Mouse (Mus musculus): Measurements from ENCODE around the gene Slc47a2. TPM values are rescaled to one million over a fixed set of nuclear protein-coding genes. Genes with fewer than 3 reads are reported as not detected.

Slc47a2 gene
- polyA plus RNA-seq (2012; rRNA removed): 0.18 and 0.24 TPM in 2 replicates

DNA sequence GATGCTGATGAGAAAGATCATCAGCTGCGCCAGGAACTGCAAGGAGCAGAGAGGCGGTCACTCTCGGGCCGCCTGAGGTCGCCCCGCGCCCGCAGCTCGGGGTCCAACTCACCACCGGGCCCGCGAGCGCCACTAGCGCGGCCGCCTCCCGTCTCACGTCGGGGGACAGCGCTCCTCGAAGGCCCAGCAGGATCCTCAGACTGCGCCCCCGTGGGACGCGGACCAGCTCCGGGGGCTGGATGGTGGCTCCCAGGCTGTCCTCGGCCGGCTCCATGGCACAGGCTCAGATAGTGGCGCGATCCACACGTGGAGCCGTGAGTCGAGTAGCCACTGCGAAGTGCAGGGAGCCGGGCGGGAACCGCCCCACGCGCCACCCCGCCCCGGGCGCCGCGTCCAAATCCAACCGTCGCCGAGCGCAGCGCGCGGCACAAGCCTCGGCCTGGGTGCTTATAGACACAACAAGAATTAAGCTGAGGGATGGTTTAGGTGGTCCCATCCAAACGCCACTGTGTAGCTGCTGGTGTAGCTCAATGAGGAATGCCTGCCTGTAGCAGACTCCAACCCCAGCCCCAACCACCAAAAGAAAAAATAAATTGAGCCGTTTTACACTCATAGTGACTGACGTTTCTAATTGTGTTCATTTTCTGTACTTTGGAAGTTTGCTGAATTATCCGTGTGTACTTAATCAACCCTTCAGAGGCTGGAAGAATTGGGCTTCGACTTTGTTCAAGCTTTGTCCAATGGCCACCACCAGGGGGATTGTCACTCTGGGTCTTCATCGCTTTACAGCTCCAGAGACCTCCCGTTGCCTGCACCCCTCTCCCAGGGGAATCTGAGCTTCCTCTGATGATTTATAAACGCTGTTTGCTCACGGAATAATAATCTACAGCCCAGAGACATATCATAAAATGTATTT, at the start of gene Slc47a2:
Gene Slc47a2, minus strand, starts transcription at position 356 of the 916 bp plus-strand sequence.

GRCm38 (mm10) chr11:61377881-61378613, 35.4 kb upstream of the Slc47a2 start, which contains the start of gene Slc47a1:
Slc47a1 (minus strand) TSS chr11:61378345.

DNA sequence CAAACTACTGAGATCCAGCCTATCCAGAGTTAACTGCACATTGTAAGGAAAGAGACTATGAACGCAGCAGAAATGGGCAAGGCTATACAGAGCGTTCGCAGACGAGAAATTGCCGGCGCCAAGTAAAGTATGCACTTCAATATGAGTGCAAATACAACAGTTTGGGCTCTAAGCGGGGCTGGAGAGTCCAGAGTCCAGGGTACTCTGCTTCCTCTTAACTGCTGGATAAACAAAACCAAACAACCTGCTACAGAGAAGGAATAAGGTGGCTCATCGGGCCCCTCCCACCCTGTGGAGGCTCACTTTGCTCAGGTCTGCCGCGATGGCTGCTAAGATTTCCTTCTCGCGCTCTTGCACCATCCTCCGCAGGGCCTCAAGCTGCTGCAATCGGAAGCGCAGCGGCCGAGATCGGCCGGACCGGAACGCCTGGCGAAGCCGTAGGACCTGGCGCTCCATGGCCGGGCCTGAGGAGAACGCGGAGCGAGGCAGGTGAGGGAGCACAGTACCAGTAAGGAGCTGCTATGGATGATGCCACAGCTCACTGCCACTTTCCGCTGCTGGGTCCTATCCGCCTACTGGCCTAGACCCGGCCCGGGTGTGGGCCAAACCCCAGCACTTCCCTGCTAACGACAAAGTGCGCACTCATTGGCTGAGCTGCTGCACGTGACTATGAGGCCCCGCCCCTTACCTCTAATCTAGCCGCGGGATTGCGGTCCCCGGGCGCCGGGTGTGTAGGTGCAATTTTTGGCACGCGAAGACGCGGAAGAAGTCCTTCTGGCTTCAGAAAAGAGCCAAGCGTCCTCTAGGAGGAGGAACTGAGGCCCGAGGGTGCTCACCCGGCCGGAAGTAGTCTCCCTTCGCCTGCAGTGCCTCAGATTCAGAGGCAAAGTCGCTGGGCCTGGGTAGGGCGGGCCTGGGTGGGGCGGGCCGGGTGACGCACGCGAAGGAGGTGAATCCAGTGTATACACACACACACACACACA, 75.8 kb downstream of the Slc47a2 start, which contains the start of gene Aldh3a2:
Gene Aldh3a2, minus strand, starts transcription at position 914 of the 983 bp plus-strand sequence.

Other genes starting within 250 kb of the Slc47a2 start
- gene Tnfrsf13b, start 216.1 kb downstream of the Slc47a2 start, polyA plus RNA-seq (2012; rRNA removed): 0.80 and 1.8 TPM in 2 replicates
- 15.8 and 17.3 TPM in 2 replicates for gene Usp22, start 167.8 kb downstream of the Slc47a2 start, polyA plus RNA-seq (2012; rRNA removed)
- 82.0 and 99.8 TPM in 2 replicates for gene Aldh3a1, start 135.3 kb downstream of the Slc47a2 start, polyA plus RNA-seq (2012; rRNA removed)
- 97.6 and 98.3 TPM in 2 replicates for gene Aldh3a2, start 75.4 kb downstream of the Slc47a2 start, polyA plus RNA-seq (2012; rRNA removed)
- gene Slc47a1, start 35.5 kb upstream of the Slc47a2 start, polyA plus RNA-seq (2012; rRNA removed): 0.27 and 0.42 TPM in 2 replicates
- gene Rnf112, start 111.3 kb upstream of the Slc47a2 start, polyA plus RNA-seq (2012; rRNA removed): 0.37 and 0.41 TPM in 2 replicates
- gene Mfap4, start 142.6 kb upstream of the Slc47a2 start, polyA plus RNA-seq (2012; rRNA removed): 126 and 140 TPM in 2 replicates
- gene Mapk7, start 151.5 kb upstream of the Slc47a2 start, polyA plus RNA-seq (2012; rRNA removed): 13.8 and 18.3 TPM in 2 replicates
- 11.1 and 12.3 TPM in 2 replicates for gene B9d1, start 162.3 kb upstream of the Slc47a2 start, polyA plus RNA-seq (2012; rRNA removed)
- 10.7 and 10.8 TPM in 2 replicates for gene Epn2, start 236.8 kb upstream of the Slc47a2 start, polyA plus RNA-seq (2012; rRNA removed)